Mouse (Mus musculus) E14TG2a.4 (cell line): Measurements from ENCODE around the gene Gm20388.

Experiments
- CTCF ChIP-seq: conservative IDR thresholded peaks from 2 replicates; pipeline ENCODE4 v1.5.1; 2014; ENCODE audit warnings: low read length
- NANOG ChIP-seq: IDR thresholded peaks from 2 replicates; pipeline ENCODE4 v1.6.1; 2014; ENCODE audit warnings: borderline replicate concordance, low read length, mixed read lengths
- POU5F1 ChIP-seq: IDR thresholded peaks from 2 replicates; pipeline ENCODE4 v1.6.1; 2014; ENCODE audit warnings: low read length, borderline replicate concordance

GRCm38 (mm10) chr8:120433734-120434133, 523.1 kb downstream of the Gm20388 start:
- TF ChIP-seq CTCF (peak; percentile 71), NANOG (no peak), POU5F1 (no peak)
